Mouse (Mus musculus) limb, embryonic 14.5 days (tissue): ENCODE measurements around the gene Gsto2. TPM values are rescaled to one million over a fixed set of nuclear protein-coding genes. Genes with fewer than 3 reads are reported as not detected.

Experiments
- ATAC-seq: fragments of 200-750 bp; cut with Nextera tagmentation; 2 replicates; pipeline ENCODE4 v1.8.0; 2017; ENCODE audit warnings: low read depth, moderate number of reproducible peaks, moderate TSS enrichment; ENCODE audit not compliant: low FRiP score
- DNase-seq: peaks from one replicate; pipeline ENCODE4 v3.0.0-alpha.2; 2015; ENCODE audit warnings: low spot score
- H3K27ac ChIP-seq: fragments of 300-500 bp; sonication (generic); replicated peaks from 2 replicates; pipeline ENCODE4 v1.5.1; 2014; ENCODE audit warnings: low read depth, mild to moderate bottlenecking, low read length, moderate library complexity, mixed read lengths
- H3K27me3 ChIP-seq: fragments of 300-500 bp; sonication (generic); 2 replicates; pipeline ENCODE4 v1.6.1; 2014; ENCODE audit warnings: low read length, mixed read lengths; ENCODE audit not compliant: control insufficient read depth, insufficient read depth
- H3K36me3 ChIP-seq: fragments of 300-500 bp; sonication (generic); 2 replicates; pipeline ENCODE4 v1.6.1; 2014; ENCODE audit warnings: mild to moderate bottlenecking, low read length, moderate library complexity, mixed read lengths; ENCODE audit not compliant: control insufficient read depth, insufficient read depth
- H3K4me1 ChIP-seq: fragments of 300-500 bp; sonication (generic); 2 replicates; pipeline ENCODE4 v1.6.1; 2014; ENCODE audit warnings: antibody characterized with exemption, low read length, mixed read lengths; ENCODE audit not compliant: control insufficient read depth, insufficient read depth
- H3K4me2 ChIP-seq: fragments of 300-500 bp; sonication (generic); replicated peaks from 2 replicates; pipeline ENCODE4 v1.6.1; 2014; ENCODE audit warnings: low read depth, mild to moderate bottlenecking, low read length, moderate library complexity; ENCODE audit not compliant: severe bottlenecking
- H3K4me3 ChIP-seq: fragments of 300-500 bp; sonication (generic); replicated peaks from 2 replicates; pipeline ENCODE4 v1.5.1; 2014; ENCODE audit warnings: low read length
- H3K9ac ChIP-seq: fragments of 300-500 bp; sonication (generic); 2 replicates; pipeline ENCODE4 v1.6.1; 2014; ENCODE audit warnings: mild to moderate bottlenecking, low read depth, low read length, moderate library complexity; ENCODE audit not compliant: severe bottlenecking
- H3K9me3 ChIP-seq: fragments of 300-500 bp; sonication (generic); 2 replicates; pipeline ENCODE4 v1.6.1; 2016; ENCODE audit warnings: low read length; ENCODE audit not compliant: control insufficient read depth
- POLR2A ChIP-seq: fragments of 200-500 bp; IDR thresholded peaks from 2 replicates; pipeline ENCODE4 v1.8.0; 2012; ENCODE audit warnings: inconsistent platforms, mild to moderate bottlenecking, moderate library complexity, borderline replicate concordance; ENCODE audit not compliant: insufficient read depth, insufficient read length; ENCODE audit errors: extremely low read depth
- WGBS: fragments of 180-500 bp; shearing (Covaris S2); extraction: QIAGEN DNeasy Blood & Tissue Kit; methylation state at CpG from one replicate; pipeline ENCODE4 v1.1.7; 2014; 5-methylcytosine and 5-hydroxymethylcytosine counted together
- polyA plus RNA-seq, 2 experiments: library from polyadenylated mRNA; depleted of rRNA in 1 of 2; stranded (reverse) in 1 of 2; unstranded in 1 of 2; fragments of >200 nt; fragmentation: Nextera tagmentation in 1 of 2; extraction: Ambion mirVana in 1 of 2; gene quantifications; 2 replicates each; pipeline versions ENCODE4 v1.2.1 to v1.2.3; 2012 to 2014

The Gsto2 gene
- polyA plus RNA-seq, 2 experiments: 0.87 to 1.2 TPM

- no peak for TF ChIP-seq POLR2A
- Histone ChIP-seq H3K9me3 (no peaks in the 10 kb centered on the region), H3K9ac (no peak overlapping the region), H3K4me1 (peaks cover 35% of the 10 kb centered on the region), H3K36me3 (no peaks in the 10 kb centered on the region), H3K27me3 (no peaks in the 10 kb centered on the region), H3K4me2 (no peak overlapping the region), H3K4me3 (no peak overlapping the region), H3K27ac (peak overlapping the region; percentile 27)
- WGBS: 71% methylated on average over 10 of the region's 10 CpGs
- ATAC-seq: no peak
- DNase-seq: no peak
Observed at GRCm38 (mm10) chr19:47887417-47887816, 22.1 kb downstream of the Gsto2 start.

GRCm38 (mm10) chr19:47888037-47888436 lies 22.7 kb downstream of the Gsto2 start:
- Histone ChIP-seq H3K27me3 (no peaks in the 10 kb centered on the region), H3K9me3 (no peaks in the 10 kb centered on the region), H3K4me3 (no peak overlapping the region), H3K4me1 (peaks cover 31% of the 10 kb centered on the region), H3K36me3 (0 out of 2 replicates have a peak, but pooled peaks cover 3% of the 10 kb centered on the region), H3K9ac (no peak overlapping the region), H3K4me2 (no peak overlapping the region), H3K27ac (no peak overlapping the region)
- WGBS: 96% methylated on average over 8 of the region's 8 CpGs
- DNase-seq (no peak), ATAC-seq (no peak)
- no peak for TF ChIP-seq POLR2A

- Histone ChIP-seq H3K9me3 (no peaks in the 10 kb centered on the region), H3K27ac (peak overlapping the region; percentile 15; the same call in 1 of the 2 replicates), H3K4me2 (no peak overlapping the region), H3K9ac (no peak overlapping the region), H3K36me3 (peaks cover 29% of the 10 kb centered on the region), H3K4me3 (no peak overlapping the region), H3K27me3 (no peaks in the 10 kb centered on the region), H3K4me1 (peaks cover 31% of the 10 kb centered on the region)
- WGBS: 44% methylated on average over 10 of the region's 10 CpGs
- DNase-seq (no peak), ATAC-seq (no peak)
- TF ChIP-seq POLR2A: no peak
Observed at GRCm38 (mm10) chr19:47890489-47891130, 25.3 kb downstream of the Gsto2 start.

- DNase-seq: peak; percentile 45
- no peak overlapping the region for H3K4me3 ChIP-seq
- H3K9ac ChIP-seq: no peak overlapping the region
- TF ChIP-seq POLR2A: no peak
- no peaks in the 10 kb centered on the region for H3K9me3 ChIP-seq
- H3K4me2 ChIP-seq: no peak overlapping the region
- H3K27me3 ChIP-seq: no peaks in the 10 kb centered on the region
- H3K4me1 ChIP-seq: peaks cover 20% of the 10 kb centered on the region
- no peak overlapping the region; the same call in 1 of the 2 replicates for H3K27ac ChIP-seq
- WGBS: 75% methylated on average over 11 of the region's 11 CpGs
- ATAC-seq: peak; percentile 31; the same call in 1 of the 2 replicates
- H3K36me3 ChIP-seq: peaks cover 40% of the 10 kb centered on the region
Observed at GRCm38 (mm10) chr19:47891562-47892312, 26.4 kb downstream of the Gsto2 start.

GRCm38 (mm10) chr19:47893092-47893491 lies 27.8 kb downstream of the Gsto2 start:
- Histone ChIP-seq H3K4me2 (no peak overlapping the region), H3K9me3 (no peaks in the 10 kb centered on the region), H3K27me3 (no peaks in the 10 kb centered on the region), H3K4me1 (peaks cover 17% of the 10 kb centered on the region; the same call in 1 of the 2 replicates), H3K9ac (no peak overlapping the region), H3K36me3 (peaks cover 50% of the 10 kb centered on the region), H3K4me3 (no peak overlapping the region), H3K27ac (no peak overlapping the region)
- TF ChIP-seq POLR2A: no peak
- DNase-seq (no peak), ATAC-seq (no peak)
- 88% methylated on average over 6 of the region's 6 CpGs for WGBS
